Mouse (Mus musculus) kidney, postnatal 10 days (tissue): ENCODE data around the gene Sprtn.

ENCODE experiments used
- DNase-seq: peaks from one replicate; pipeline ENCODE4 v3.0.0; 2021; ENCODE audit warnings: mixed read lengths

Gene Sprtn

DNA sequence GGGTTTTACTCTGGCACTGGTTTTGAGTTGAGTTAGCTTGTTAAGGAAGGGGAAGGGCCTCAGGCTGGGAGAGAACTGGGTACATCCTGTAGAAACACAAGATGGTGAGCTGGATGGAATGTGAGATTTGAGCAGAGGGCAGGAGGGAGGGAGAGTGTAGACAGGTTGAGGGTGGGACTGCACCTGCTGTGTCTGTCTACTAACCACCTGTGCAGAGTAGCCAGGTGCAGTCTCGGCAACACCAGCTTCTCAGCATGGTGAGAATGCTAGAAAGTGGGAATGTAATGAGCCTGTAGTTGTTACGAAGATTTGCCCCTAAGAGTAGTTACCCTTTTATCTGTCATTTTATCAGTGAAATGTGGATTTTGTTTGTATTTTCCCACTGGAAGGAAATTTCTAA is 7.8 kb downstream of the Sprtn start:
- DNase-seq: no peak

DNA sequence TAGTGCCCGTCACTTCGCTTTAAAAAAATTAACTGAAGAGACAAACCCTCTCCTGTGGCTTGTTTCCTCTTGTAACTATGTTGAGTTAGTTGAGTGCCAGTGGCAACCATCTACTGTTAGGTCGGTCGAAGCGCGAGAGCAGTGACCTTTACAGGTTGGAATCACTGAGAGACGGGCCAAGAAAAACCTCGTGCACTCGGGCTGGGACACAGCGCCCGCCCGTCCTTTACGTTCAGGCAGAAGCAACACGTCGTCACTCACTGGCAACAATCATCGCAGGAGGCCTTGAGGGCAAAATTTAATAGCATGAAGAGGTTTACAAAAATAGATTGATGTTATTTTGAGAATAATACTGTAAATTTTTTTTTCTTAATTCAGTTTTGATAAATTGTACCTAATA is 12.2 kb downstream of the Sprtn start:
- DNase-seq: no peak

DNA sequence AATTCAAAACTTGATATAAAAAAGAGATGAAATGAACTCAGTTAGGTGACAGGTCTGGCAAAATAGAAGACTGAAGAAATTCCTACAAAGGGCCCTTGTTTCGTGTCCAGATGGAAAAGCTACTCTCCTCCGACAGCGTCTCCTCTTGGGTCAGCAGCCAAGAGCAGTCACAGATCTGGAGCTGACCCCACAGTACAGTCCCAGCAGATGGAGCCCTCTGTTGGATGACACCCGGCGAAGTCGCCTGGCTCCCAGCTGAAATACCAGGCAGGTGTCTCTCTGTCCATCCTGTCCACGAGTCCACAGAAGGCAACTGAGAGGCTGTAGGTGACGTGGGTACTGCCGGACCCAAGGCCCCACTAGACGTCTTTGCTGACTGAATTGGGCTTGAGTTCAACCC is 12.7 kb downstream of the Sprtn start:
- no peak for DNase-seq

DNA sequence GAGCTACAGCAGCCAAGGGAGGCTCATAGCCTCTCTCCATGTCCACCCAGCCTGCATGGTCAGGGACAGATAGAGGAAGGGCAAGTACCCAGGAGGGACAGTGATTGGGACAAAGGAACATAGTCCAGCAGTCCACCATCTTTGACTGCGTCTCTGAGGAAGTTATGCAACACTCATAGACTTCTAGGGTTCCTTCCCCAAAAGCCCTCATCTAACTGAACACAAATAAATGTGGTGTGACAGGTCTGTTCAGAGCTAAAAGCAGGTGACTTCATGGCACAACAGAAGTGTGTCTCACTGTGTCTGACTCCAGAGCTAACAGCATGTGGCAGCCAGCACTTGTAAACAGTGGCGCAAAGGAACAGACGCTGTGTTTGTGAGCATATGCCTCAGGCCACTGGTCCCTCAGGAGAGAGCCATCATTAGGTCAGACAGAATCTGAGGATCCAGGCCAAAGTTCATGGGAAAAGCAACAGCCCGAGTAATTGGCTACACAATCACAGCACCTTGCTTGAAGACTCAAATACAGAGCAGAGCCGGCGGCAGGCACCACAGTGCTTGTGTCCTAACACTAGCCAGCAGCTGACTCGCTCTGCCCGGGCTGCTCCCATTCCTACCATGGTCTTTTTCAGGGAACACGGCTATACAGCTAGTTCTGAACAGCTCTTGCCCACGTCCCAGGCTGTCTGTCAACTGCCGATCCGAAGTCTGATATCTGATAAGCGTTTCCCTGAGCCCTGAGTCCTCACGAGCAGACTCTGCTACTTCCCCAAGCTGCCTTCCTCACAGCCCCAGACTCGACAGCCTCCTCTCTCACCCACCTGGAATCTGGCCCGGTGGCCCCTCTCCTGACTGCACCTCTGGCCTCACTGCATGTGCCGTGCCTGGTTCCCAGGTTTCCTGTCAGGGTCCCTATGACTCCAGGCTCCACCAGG is 14.5 kb downstream of the Sprtn start:
- no peak for DNase-seq

DNA sequence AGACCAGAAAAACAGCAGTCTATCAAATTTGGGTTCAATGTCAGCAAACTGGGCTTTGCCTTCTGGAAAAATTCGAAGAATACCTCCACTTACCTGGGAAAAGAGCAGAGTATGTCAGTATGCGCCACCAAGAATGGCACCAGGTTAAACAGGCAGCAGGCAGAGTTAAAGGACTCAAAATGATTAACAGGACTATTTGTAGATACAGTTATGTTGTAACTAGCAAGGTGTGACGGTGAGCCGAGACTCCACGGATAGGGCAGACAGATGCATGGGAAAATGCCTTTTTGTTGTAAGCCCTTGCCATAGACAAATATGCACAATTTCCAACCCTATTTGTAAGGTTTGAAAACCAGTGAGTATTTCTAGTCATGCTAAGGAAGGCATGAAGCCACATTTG is 16.4 kb downstream of the Sprtn start:
- no peak for DNase-seq

DNA sequence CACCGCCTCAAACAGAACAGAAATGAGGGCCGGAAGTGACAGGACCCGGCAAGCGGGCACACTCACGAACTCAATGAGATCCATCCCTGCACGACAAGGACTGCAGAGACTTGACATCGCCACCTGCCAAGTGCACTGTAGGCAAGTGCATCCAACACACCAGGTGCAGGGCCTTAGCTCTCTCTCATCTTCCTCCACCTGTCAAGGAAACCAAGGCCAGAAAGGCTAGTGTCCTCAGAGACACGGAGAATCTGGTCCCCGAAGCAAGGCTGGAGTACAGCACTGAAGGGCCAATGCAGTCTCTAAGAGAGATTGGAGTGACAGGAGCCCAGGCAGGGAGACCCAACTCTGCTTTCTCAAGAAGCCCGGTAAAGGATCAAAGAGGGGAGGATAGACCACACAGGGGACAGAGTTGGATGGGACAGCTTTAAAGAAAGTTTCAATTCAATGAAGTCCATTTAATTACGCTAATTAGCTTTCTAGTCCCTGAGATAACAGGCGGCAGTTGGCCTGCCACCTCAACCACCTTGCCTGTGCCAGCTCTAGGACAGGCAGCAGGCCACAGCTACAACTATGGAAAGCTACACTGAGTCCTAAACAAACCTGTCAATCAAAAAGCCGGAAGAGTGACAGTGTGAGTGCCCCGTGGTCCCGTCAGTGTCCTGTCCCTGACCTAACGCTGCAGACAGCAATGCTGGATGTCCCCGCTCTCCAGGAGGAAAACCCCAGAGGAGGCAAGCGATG is 20.2 kb downstream of the Sprtn start:
- no peak for DNase-seq

DNA sequence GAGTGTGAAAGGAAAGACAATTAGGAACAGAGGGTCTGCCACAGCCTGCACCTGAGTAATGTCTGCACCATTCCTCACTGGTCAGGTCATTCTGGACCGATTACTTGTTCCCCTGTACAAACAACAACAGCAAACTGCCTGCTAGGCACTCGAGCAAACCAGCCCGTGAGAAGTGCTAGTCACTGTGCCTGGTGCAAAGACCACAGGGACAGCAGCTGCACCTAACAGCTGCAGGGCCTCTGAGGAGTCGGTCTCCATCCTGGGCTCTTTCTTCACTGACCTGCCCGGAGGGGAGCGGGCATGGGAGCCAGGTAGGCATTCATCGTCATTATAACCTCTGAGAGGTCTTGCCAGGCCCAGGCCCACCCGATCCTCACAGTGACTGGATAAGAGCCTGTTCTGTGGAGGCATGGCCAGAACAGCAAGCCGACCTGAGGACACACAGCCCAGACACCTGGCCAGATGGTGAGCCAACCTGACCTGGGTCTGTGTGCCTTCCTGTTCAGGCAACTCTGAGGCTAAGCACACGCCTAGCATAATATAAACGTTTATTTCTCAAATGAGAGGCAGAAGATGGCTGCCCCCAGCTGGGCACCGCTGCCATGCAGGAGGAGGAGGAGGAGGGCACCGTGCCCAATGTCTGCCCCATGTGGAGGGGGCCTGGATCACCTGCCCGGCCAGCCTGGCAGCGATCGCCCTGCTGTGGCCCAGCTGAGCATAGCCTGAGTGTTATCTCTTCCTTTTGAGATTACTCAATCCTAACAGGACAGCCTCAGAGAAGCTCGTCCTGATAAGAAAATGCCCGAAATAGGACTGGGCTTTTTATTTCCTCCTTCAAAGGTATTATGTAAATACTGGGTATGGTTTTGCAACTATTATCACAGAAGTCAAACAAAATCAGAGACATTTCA is 23.9 kb downstream of the Sprtn start:
- no peak for DNase-seq

DNA sequence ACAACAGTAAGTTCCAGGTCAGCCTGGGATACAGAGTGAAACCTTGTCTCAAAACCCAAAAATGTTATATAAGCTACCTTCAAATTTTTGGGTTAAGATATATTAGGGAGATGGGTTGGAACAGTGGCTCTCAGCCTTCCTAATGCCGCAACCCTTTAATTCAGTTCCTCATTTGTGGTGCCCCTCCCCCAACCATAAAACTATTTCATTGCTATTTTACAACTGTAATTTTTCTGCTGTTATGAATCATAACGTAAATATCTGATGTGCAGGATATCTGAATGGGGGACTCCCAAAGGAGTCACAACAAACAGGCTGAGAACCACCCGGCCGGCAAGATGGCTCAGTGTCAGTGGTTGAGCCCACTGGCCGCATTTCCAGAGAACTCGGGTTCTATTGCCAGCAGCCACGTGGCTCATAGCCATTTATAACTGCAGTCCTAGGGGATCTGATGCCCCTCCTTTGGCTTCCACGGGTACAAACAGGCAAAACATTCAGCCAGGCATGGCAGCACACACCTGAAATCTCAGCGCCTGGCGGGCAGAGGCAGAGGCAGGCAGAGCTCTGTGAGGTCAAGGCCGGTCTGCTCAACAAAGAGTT is 24.9 kb downstream of the Sprtn start:
- no peak for DNase-seq

DNA sequence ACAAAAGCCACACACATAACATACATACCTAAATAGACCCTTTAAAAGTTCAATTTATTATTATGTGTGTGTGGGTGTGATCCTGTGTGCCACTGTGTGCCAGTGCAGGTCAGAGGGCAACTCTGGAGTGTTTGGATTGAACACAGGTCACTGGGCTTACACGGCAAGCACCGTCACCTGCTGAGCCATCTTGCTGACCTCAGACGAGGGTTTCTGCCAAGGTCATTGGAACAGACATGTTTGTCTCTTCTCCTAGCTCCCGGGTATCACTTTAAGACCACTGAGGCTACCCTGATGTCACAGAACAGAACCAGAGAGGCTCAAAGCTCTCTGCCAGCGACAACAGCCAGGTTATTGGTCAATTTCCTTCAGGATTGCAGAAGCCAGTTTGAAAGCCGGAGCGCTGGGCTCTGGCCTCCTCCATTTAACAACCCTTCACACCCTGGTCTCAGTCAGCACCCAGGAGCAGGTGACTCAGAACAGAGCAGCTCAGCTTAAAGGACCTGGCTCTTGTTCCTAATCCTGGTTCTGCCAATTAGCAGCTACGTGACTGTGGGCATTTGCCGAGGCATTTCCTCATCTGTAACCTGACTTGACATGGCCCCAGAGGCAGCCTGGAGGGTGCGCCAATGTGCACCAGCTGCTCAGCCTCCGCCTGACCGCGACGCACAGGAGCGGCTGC is 26.4 kb downstream of the Sprtn start:
- DNase-seq: no peak

DNA sequence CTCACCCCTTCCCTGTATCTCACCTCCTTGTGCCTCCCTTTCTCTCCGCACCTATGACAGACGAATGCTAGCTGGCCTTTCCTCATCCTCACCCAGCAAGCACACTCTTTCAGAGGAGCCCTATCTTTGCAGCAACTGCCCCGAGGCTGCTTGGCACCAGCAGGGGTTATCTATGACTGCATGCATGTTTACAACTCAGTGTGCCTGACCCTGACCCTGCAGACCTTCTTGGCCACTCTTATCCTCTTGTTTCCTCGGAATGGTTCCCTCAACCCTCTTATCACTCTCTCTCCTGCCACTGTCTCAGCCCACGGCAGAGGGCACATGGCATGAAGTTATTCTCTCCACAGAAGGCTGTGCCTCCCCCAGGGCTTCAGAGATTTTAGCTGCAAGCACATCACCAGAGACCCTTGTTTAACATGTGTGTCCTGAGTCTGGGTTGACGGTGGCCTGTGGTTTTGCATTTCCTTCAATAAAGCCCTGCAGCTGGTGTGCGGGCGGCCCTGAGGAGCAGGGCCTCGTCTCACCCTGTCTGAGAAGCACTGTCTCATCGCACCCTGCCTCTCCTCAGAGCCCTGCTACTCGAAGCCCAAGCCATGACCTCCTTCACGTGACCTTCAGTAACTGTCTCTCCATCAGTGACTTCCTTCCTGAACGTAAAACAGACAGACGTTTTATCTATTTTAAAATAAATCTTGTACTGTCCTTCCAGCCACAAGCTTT is 28.0 kb downstream of the Sprtn start:
- peak; percentile 55 for DNase-seq

DNA sequence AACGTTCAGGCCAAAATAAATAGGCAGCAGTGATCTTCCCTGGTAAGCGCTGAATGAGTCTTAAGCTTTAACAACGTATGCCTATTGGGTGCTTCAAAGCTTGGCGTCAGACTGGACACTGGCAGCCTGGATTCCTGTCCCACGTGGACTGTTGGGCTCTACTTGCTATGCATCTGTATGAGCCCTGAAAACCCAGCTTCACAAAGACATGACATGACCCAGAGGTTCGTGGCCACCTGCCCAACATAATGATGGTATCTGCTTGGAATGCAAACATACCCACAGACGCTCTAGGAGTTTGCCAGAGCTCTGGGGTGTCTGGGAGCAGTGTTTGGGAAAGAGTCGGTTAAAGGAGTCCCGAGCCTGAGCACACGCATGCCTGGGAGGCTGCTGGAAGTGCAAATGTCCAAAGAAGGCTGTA is 28.7 kb downstream of the Sprtn start:
- peak; percentile 39 for DNase-seq

DNA sequence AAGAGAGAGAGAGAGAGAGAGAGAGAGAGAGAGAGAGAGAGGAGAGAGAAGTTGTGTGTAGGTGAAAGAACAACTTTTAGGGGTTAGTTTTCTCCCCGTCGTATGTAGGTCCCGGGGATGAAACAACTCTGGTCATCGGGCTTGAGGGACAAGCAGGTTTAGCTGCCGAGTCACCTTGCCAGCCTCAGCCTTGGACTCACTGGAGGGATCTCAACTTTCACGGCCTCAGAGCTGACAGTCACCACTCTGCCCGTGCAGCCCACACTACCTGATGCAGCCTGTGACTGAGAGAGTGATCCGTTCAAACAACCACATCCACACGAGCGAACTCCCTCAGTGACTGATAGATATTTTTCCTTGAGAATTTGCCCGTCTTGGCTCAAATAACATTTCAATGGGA is 31.3 kb downstream of the Sprtn start:
- DNase-seq: no peak

DNA sequence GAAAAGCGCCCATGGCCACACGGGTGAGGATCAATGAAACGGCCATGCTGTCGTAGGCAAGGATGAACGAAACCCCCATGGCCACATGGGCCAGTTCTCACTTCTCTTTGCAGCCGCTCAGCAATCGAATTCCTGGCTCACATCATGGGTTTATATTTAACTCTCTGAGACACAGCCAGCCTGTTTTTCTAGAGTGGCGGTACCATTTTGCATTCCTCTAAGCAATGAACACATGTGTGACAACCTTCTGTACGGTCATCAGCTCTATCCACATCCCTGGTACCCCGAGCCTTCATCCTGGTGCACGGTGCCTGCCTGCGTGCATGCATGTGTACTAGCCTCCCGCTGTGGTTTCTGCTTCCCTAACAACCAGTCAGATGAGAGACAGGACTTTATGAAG is 32.4 kb downstream of the Sprtn start:
- DNase-seq: no peak

DNA sequence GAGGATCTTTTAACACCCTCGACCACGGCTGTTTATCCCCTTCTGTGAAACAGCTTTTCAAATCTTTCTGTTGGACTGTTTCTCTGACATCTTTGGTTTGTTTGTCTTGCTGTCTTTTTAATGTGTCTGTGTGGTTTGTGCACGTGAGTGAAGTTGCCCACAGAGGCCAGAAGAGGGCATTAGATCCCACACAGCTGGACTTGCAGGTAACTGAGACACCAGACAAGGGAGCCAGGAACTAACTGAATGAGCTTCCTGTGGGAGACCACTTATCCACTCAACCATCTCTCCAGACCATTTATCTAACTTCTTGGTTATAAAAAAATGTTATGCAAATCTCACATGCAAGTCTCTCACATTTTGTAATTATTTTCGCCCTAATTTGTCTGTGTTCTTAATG is 33.0 kb downstream of the Sprtn start:
- DNase-seq: no peak

DNA sequence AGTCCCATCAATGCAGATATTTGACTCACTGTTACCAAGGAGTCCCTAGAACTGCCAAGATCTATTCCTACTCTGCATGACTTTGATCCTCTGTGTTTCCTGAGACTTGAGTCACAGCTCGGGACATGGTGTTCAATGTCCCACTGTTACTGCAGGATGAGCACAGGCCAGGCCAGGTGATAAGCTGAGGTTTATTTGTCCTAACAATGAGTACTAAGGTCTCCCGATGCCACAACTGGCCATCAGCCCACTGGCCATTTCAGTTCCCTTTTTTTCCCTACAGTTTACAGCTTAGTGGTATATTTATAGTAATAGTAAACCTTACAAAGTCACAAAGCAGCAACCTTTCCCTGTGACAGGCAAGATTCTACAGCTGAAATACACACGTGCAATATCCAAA is 34.7 kb downstream of the Sprtn start:
- no peak for DNase-seq

DNA sequence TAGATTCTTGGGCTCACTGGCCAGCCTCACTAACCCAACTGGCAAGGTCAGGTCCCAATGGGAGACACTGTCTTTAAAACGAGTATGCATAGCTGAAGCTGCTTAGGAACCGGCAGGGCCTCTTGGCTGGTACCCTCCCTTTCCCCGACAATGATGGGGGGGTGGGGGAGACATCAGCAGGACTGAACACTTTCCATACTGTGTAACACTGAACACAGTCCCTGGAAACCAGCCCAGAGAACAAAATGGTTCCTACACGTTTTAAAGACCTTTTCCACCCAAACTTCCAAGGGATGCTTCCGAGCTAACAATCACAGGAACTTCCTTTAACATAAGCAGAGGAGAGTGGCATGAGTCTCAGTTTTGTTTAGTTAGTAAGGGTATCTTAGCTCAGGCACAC is 37.4 kb downstream of the Sprtn start:
- no peak for DNase-seq

DNA sequence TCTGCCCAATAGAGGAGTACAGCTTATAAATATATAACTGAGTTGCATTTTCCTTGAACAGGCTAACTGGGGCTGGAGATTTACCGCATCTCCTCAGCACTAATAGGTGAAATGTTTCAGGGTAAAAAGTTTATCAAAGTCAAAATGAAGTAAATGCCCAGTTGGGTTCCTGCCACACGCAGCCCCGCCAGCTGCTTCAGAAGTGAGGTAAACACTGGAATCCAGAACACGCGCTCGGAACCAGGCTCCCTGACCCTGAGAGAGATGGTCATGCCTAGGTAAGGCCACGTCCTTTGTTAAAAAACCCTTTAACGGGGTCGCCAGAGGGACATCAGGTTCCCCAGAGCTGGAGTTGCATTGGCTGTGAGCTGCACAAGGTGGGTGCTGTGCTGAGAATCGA is 39.0 kb downstream of the Sprtn start:
- no peak for DNase-seq

DNA sequence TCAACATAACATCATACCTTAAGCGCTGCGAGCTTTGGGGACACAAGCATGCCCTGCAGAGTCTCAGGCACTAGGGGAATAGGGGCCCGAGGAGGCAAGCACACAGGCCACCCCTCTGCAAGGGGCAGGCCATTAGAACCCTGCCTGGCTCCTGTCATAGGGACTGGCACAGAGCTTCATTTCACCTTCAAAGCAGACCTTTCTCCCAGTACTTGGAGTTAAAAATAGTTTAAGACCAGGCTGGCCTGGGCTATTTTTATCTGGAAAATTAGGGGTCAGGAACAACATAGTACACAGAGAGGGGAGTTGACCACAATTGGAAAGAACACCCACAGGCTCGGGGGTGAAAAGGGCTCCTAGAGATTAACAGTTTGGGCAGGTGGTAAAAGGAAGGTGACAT is 39.6 kb downstream of the Sprtn start:
- no peak for DNase-seq

DNA sequence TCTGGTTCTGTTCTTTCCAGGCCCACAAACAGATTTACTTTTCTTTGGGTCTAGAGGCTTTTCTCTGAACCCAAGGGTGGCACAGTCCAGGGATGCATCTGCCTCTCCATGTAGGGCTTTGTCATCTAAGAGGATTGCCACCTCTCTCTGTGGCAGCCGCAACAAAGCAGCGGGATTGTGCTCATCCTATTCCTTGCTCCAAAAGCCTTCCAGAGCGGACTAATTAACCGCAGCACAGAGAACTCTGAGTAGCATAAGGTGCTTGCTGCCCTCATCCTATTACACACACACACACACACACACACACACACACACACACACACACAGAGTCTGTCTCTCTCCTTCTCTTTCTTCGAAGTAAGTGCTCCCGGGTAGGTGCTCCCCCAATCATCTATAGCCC is 46.1 kb downstream of the Sprtn start:
- no peak for DNase-seq

DNA sequence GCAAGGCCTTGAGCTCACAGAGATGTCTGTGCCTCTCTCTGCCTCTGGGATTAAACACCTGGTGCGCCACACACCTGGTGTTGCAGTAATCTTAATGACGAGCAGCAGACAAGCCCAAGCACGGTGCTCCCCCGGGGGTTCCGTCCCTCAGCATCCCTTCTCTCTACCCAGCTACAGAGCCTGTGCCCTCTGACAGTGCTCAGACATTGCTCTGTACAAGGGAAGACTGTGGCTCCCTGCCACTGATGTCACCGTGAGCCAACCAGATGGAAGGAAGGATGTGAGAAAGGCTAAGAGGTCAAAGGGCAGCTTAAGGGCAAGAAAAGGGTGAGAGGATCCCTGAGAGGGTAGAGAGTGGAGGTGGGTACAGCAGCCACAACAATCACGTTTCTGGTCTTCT is 46.7 kb downstream of the Sprtn start:
- no peak for DNase-seq
